Mouse (Mus musculus): Measurements from ENCODE around the gene Scin. TPM values are rescaled to one million over a fixed set of nuclear protein-coding genes. Genes with fewer than 3 reads are reported as not detected.

The Scin gene
- polyA plus RNA-seq, 1 experiment from 2014 or later: 0.25 TPM

DNA sequence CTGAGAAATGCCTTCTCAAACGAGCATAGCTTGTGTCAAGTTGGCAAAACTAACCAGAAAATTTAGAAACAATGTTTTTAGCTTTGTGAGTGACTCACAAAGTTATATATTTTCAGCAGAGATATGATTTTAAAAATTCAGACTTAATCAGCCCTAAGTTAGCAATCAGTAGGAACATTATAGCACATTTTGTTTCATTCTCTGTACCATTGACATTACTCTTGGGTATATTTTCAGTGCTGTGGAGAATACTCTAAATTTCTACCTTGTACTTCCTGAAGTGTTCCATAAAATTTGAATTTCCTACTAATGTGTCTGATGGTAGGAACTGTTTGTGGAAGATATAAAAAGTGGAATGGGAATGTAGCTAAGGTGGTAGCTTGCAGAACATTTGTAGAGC, 87.0 kb downstream of the Scin start:
- Histone ChIP-seq H3K4me2 (no peak overlapping the region), H3K27me3 (replicated peaks; ENCODE audit: control insufficient read depth, insufficient read depth, low read length) (no peaks in the 10 kb centered on the region), H3K9me3 (ENCODE audit: control insufficient read depth, low read length) (no peaks in the 10 kb centered on the region), H3K27ac (ENCODE audit: low read depth, low read length) (no peak overlapping the region), H3K4me3 (ENCODE audit: low read depth, low read length) (no peak overlapping the region), H3K9ac (ENCODE audit: low read depth, low read length) (no peak overlapping the region), H3K36me3 (ENCODE audit: control insufficient read depth, insufficient read depth, low read length) (no peaks in the 10 kb centered on the region), H3K4me1 (replicated peaks; ENCODE audit: control insufficient read depth, insufficient read depth, low read length) (no peaks in the 10 kb centered on the region)
- DNase-seq (ENCODE audit: low spot score) (no peak), ATAC-seq (replicated peaks; ENCODE audit: low FRiP score) (no peak)
- WGBS: 57% methylated on average over 1 of the region's 1 CpGs

DNA sequence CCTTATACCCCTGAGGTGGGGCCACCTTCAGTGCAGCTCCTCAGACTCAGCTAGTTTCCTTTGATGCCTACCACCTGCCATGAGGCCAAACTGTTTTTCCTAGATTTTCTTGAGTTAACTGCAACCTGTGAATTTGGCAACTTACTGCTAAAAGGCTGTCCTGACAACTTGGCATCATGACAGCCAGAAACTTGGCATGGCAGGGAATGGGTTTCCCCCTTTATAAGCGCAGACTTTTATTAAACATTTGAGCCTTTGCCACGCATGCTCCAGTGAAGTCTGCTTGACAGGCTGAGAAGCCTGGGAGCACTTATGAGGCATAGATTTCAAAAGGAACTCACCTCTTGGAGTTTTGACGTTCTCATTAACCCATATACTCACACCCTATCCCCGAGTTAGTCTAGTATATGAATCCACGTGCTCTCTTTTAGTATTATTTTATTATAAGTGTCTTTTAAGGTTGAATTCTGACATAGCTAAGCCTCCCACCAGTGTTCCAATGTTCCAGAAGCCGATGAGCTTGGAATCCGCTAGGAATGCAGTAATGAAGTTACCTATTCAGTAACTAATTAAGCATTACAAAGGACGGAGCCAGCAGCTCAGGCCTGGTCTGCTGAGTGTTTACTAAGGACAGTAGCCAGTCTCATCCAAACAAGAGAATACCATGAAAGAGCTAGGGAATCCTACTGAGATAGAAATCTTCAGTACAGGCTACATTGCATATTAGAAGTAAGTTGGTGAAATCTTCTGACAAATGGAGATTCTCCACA, 90.0 kb downstream of the Scin start:
- H3K4me3 ChIP-seq (ENCODE audit: low read depth, low read length): no peak overlapping the region
- H3K27me3 ChIP-seq (replicated peaks; ENCODE audit: control insufficient read depth, insufficient read depth, low read length): no peaks in the 10 kb centered on the region
- H3K9ac ChIP-seq (ENCODE audit: low read depth, low read length): no peak overlapping the region
- no peaks in the 10 kb centered on the region for H3K36me3 ChIP-seq (ENCODE audit: control insufficient read depth, insufficient read depth, low read length)
- no peak overlapping the region for H3K27ac ChIP-seq (ENCODE audit: low read depth, low read length)
- 82% methylated on average over 8 of the region's 8 CpGs for WGBS
- no peaks in the 10 kb centered on the region for H3K4me1 ChIP-seq (replicated peaks; ENCODE audit: control insufficient read depth, insufficient read depth, low read length)
- no peak overlapping the region for H3K4me2 ChIP-seq
- ATAC-seq (replicated peaks; ENCODE audit: low FRiP score) (no peak), DNase-seq (ENCODE audit: low spot score) (no peak)
- H3K9me3 ChIP-seq (ENCODE audit: control insufficient read depth, low read length): no peaks in the 10 kb centered on the region

DNA sequence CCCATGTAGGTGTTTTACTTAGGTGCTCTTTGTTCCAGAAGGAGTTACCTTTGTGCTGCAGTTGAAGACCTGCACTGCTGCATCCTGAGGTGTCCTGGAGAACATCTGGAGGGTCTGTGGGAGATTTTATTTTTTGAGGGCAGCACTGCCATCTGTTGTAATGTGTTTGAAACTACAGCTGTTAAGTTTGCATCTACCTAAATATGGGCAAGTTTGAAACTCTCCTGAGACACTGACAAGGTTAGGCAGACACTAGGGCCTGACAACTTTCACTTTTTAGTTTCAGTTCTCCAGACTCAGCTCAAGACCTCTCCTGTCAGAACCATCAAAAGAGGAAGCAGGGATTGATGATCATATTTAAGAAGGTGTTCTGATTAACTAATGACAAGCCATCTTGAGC, 94.0 kb downstream of the Scin start:
- DNase-seq (ENCODE audit: low spot score): no peak
- ATAC-seq (replicated peaks; ENCODE audit: low FRiP score): no peak

DNA sequence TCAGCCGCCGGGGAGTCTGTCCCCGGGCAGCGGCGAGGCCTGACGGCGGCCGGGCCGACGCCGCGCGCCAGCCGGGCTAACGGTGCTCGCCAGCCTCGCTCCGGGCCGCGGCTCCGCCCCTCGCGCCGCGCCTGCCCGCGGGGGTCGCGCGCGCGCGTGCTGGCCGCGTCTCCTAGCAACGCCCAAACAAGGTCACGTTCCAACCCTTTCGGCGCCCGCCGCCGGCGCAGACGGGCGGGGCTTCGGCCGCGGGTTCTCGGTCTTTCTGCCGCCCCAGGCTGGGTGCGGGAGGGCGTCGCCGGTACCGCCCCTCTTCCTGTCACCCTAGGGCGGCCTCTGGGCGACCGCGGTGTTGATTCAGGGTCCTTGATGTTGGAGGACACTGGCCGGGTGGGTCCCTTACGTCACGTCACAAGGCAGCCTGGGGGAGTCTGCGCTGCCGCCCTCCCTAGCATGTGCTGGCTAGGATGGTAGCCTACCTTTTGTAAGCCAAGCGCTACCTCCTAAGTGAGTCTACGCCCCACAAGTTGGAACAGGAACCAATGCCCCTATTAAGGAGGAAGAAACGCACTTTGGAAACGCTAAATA, 96.1 kb downstream of the Scin start, which contains the start of gene Arl4a:
Arl4a (minus strand) TSS at position 150 of the 588 bp plus-strand sequence.
- DNase-seq (ENCODE audit: low spot score): peak; percentile 93
- peak within 1 kb of the TSS; percentile 88 for H3K27ac ChIP-seq (ENCODE audit: low read depth, low read length)
- peak within 1 kb of the TSS; percentile 90 for H3K9ac ChIP-seq (ENCODE audit: low read depth, low read length)
- H3K4me2 ChIP-seq: peak within 1 kb of the TSS; percentile 83
- H3K36me3 ChIP-seq (ENCODE audit: control insufficient read depth, insufficient read depth, low read length): no peaks in the 10 kb centered on the region
- WGBS: under 1% methylated on average over 68 of the region's 68 CpGs
- peak; percentile 86 for ATAC-seq (replicated peaks; ENCODE audit: low FRiP score)
- peak within 1 kb of the TSS; percentile 75 for H3K4me3 ChIP-seq (ENCODE audit: low read depth, low read length)
- no peaks in the 10 kb centered on the region for H3K27me3 ChIP-seq (replicated peaks; ENCODE audit: control insufficient read depth, insufficient read depth, low read length)
- H3K9me3 ChIP-seq (ENCODE audit: control insufficient read depth, low read length): no peaks in the 10 kb centered on the region
- H3K4me1 ChIP-seq (replicated peaks; ENCODE audit: control insufficient read depth, insufficient read depth, low read length): 0 out of 2 replicates have a peak, but pooled peaks cover 3% of the 10 kb centered on the region

More for the DNA sequence above, 94.0 kb downstream of the Scin start:
- H3K4me1 ChIP-seq (replicated peaks; ENCODE audit: control insufficient read depth, insufficient read depth, low read length): 0 out of 2 replicates have a peak, but pooled peaks cover 3% of the 10 kb centered on the region
- no peak overlapping the region for H3K4me2 ChIP-seq
- no peak overlapping the region for H3K9ac ChIP-seq (ENCODE audit: low read depth, low read length)
- no peak overlapping the region for H3K4me3 ChIP-seq (ENCODE audit: low read depth, low read length)
- no peaks in the 10 kb centered on the region for H3K27me3 ChIP-seq (replicated peaks; ENCODE audit: control insufficient read depth, insufficient read depth, low read length)
- no peaks in the 10 kb centered on the region for H3K36me3 ChIP-seq (ENCODE audit: control insufficient read depth, insufficient read depth, low read length)
- no peaks in the 10 kb centered on the region for H3K9me3 ChIP-seq (ENCODE audit: control insufficient read depth, low read length)
- no peak overlapping the region for H3K27ac ChIP-seq (ENCODE audit: low read depth, low read length)

DNA sequence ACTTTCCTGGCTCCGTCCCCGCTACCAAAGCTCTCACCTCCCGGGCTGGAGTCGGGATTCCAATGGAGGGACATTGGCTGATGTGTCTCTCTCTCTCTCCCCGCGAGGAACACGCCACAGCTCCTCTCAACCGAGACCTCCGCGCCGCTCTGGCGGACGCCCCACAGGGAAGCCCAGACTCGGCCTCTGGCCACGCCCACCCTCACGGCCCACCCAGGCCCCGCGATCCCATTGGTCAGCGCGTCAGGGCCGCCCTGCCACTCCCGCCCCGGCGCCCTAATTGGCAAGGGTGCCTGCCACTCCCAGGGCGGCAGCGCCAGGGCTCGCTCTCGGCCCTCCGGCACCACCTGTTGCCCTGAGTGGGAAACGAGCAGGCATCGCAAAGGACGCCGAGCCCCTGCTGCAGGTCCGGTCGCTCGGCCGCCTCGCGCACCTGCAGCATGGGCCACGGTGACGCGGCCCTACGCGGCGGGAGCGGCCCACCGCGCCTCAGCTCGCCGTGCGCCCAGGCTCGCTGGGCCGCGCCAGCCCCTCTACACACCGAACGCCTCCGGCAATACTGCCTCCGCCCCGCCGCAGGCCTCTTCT, 96.7 kb downstream of the Scin start:
- Histone ChIP-seq H3K9me3 (ENCODE audit: control insufficient read depth, low read length) (no peaks in the 10 kb centered on the region), H3K4me3 (ENCODE audit: low read depth, low read length) (peak overlapping the region; percentile 75), H3K27ac (ENCODE audit: low read depth, low read length) (peak overlapping the region; percentile 88), H3K4me1 (replicated peaks; ENCODE audit: control insufficient read depth, insufficient read depth, low read length) (0 out of 2 replicates have a peak, but pooled peaks cover 3% of the 10 kb centered on the region), H3K9ac (ENCODE audit: low read depth, low read length) (peak overlapping the region; percentile 90), H3K27me3 (replicated peaks; ENCODE audit: control insufficient read depth, insufficient read depth, low read length) (no peaks in the 10 kb centered on the region), H3K36me3 (ENCODE audit: control insufficient read depth, insufficient read depth, low read length) (no peaks in the 10 kb centered on the region), H3K4me2 (peak overlapping the region; percentile 83)
- under 1% methylated on average over 57 of the region's 60 CpGs for WGBS
- peak; percentile 94 for ATAC-seq (replicated peaks; ENCODE audit: low FRiP score)
- peak; percentile 98 for DNase-seq (ENCODE audit: low spot score)

DNA sequence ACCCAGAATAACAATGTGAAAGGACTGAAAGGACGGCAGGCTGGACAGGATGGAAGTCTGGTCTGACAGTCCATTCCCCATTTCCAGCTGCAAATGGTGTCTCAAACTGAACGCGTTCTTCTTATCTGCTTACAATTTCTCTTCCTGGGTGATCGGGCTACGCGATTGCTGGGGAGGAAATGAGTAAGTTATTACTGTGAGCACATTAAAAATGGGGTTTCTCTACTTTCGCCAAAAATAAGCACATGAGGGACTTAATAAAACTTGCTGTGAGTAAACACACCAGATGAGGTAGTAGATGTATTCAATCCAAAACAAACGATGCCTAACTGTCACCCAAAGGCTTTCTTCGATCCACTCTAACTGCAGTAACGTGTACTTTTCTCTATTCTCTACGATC, 97.4 kb downstream of the Scin start:
- Histone ChIP-seq H3K36me3 (ENCODE audit: control insufficient read depth, insufficient read depth, low read length) (no peaks in the 10 kb centered on the region), H3K4me3 (ENCODE audit: low read depth, low read length) (peak overlapping the region; percentile 75), H3K4me2 (peak overlapping the region; percentile 83), H3K9me3 (ENCODE audit: control insufficient read depth, low read length) (no peaks in the 10 kb centered on the region), H3K9ac (ENCODE audit: low read depth, low read length) (peak overlapping the region; percentile 90), H3K27ac (ENCODE audit: low read depth, low read length) (peak overlapping the region; percentile 73), H3K4me1 (replicated peaks; ENCODE audit: control insufficient read depth, insufficient read depth, low read length) (0 out of 2 replicates have a peak, but pooled peaks cover 3% of the 10 kb centered on the region), H3K27me3 (replicated peaks; ENCODE audit: control insufficient read depth, insufficient read depth, low read length) (no peaks in the 10 kb centered on the region)
- ATAC-seq (replicated peaks; ENCODE audit: low FRiP score) (no peak; the same call in 1 of the 2 replicates), DNase-seq (ENCODE audit: low spot score) (no peak)
- 2% methylated on average over 11 of the region's 11 CpGs for WGBS

DNA sequence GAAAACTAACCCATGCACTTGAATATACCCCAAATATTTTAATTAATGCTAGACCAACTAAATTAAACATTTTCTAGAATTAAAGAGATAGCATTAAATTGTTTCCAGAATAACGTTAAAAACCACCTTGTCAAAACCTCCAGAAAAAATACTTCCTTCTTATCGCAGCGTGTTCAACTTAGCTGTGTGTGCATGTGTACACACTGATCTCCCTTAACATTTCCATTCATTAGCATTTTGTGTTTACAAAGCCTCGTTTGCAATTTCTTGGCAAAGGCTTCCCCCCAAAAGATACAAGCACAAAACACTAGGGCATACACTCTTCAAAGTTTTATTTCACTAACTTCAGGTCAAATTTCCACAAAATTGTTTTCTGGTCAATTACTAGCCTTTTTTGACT, 98.5 kb downstream of the Scin start:
- Histone ChIP-seq H3K4me2 (peak overlapping the region; percentile 83), H3K36me3 (ENCODE audit: control insufficient read depth, insufficient read depth, low read length) (no peaks in the 10 kb centered on the region; the same call in 1 of the 2 replicates), H3K4me1 (replicated peaks; ENCODE audit: control insufficient read depth, insufficient read depth, low read length) (0 out of 2 replicates have a peak, but pooled peaks cover 3% of the 10 kb centered on the region), H3K27ac (ENCODE audit: low read depth, low read length) (no peak overlapping the region), H3K9me3 (ENCODE audit: control insufficient read depth, low read length) (no peaks in the 10 kb centered on the region), H3K4me3 (ENCODE audit: low read depth, low read length) (peak overlapping the region; percentile 75), H3K27me3 (replicated peaks; ENCODE audit: control insufficient read depth, insufficient read depth, low read length) (no peaks in the 10 kb centered on the region), H3K9ac (ENCODE audit: low read depth, low read length) (no peak overlapping the region)
- DNase-seq (ENCODE audit: low spot score) (no peak), ATAC-seq (replicated peaks; ENCODE audit: low FRiP score) (no peak)
- WGBS: 80% methylated on average over 4 of the region's 4 CpGs

DNA sequence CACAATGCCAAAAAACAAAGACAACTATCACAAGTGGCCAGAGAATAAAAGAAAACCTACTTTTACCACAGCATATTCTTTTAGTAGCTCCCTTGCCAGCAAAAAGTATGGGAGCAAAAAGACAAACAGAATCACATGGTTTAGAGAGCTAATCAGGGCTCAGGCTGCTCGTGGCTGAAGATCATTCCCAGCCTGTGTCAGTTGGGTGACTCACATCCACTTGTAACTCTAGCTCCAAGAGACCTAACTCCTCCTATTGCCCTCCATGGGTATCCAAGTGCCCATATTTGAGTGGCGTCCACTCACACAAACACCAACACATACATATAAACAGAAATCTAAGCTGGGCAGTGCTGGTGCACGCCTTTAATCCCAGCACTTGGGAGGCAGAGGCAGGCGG, 104.8 kb downstream of the Scin start:
- Histone ChIP-seq H3K4me3 (ENCODE audit: low read depth, low read length) (no peak overlapping the region), H3K36me3 (ENCODE audit: control insufficient read depth, insufficient read depth, low read length) (no peaks in the 10 kb centered on the region; the same call in 1 of the 2 replicates), H3K9ac (ENCODE audit: low read depth, low read length) (no peak overlapping the region), H3K9me3 (ENCODE audit: control insufficient read depth, low read length) (no peaks in the 10 kb centered on the region), H3K27me3 (replicated peaks; ENCODE audit: control insufficient read depth, insufficient read depth, low read length) (no peaks in the 10 kb centered on the region), H3K27ac (ENCODE audit: low read depth, low read length) (no peak overlapping the region), H3K4me2 (no peak overlapping the region), H3K4me1 (replicated peaks; ENCODE audit: control insufficient read depth, insufficient read depth, low read length) (peaks cover 9% of the 10 kb centered on the region)
- no peak for DNase-seq (ENCODE audit: low spot score)
- no peak for ATAC-seq (replicated peaks; ENCODE audit: low FRiP score)
- WGBS: 71% methylated on average over 4 of the region's 4 CpGs
